16 mouse cellular contexts compared by ENCODE assay signal in genomic region chr17:90815306-90815705, GRCm38 (mm10).
"Had no signal": no experiment of that assay in that cellular context is flagged by ENCODE, and none has a peak within 500 bp of the region (broad histone marks: within the 10 kb centered on the region; RNA-seq: fewer than 3 reads in every experiment).

No protein-coding gene starts in this region.

- H3K4me3 ChIP-seq: kidney, embryonic 15.5 days; limb, embryonic 12.5 days; limb, embryonic 15.5 days; megakaryocyte, embryonic 14.5 days; midbrain, embryonic 10.5 days; midbrain, embryonic 13.5 days; myocyte; stomach, embryonic 15.5 days had no signal

- H3K4me1 ChIP-seq: kidney, embryonic 15.5 days; limb, embryonic 12.5 days; limb, embryonic 15.5 days; megakaryocyte, embryonic 14.5 days; midbrain, embryonic 10.5 days; stomach, embryonic 15.5 days had no signal

- DNase-seq: kidney, adult 8-10 months; kidney, postnatal 10 days; kidney, postnatal 36 days; left cerebral cortex, postnatal 4 days; liver, postnatal 0 days; lung, embryonic 14.5 days; thymus, postnatal 25 days had no signal

- H3K27ac ChIP-seq: kidney, embryonic 15.5 days; limb, embryonic 12.5 days; limb, embryonic 15.5 days; liver, embryonic 14.5 days; midbrain, embryonic 10.5 days; midbrain, embryonic 13.5 days; stomach, embryonic 15.5 days had no signal

- H3K27me3 ChIP-seq: kidney, embryonic 15.5 days; limb, embryonic 12.5 days; limb, embryonic 15.5 days; megakaryocyte, embryonic 14.5 days; midbrain, embryonic 13.5 days; stomach, embryonic 15.5 days had no signal
